In genomic region chr13:101691669-101692068, GRCm38 (mm10) we compare ENCODE assay signal across 8 mouse cellular contexts.
DNase-seq lines count a peak whose midpoint lies in the region; ATAC-seq and TF ChIP-seq lines count a peak whose summit lies in the region.

No protein-coding gene starts in this region.

- no peaks in the 10 kb centered on the region for H3K27me3 ChIP-seq in hindbrain, postnatal 0 days (ENCODE audit: insufficient read depth, low read length)
- H3K27me3 ChIP-seq in neural tube, embryonic 13.5 days: no peaks in the 10 kb centered on the region

- H3K4me3 ChIP-seq in layer of hippocampus, adult 2 months: peak overlapping the region; percentile 66
- peak overlapping the region; percentile 37 for H3K4me3 ChIP-seq in cortical plate, adult 2 months (ENCODE audit: insufficient read depth, low read length)
- peak overlapping the region; percentile 68 for H3K4me3 ChIP-seq in hindbrain, postnatal 0 days (ENCODE audit: low read length)
- H3K4me3 ChIP-seq in neural tube, embryonic 13.5 days: peak overlapping the region; percentile 60

- DNase-seq in layer of hippocampus, adult 2 months (ENCODE audit: low spot score in 2 of 2): no peak
- no peak for DNase-seq in layer of hippocampus, adult 8-10 months (ENCODE audit: low spot score in 2 of 2)
- no peak for DNase-seq in hindbrain, postnatal 0 days (ENCODE audit: low spot score)
- no peak for DNase-seq in adrenal gland, adult 8-10 months
- no peak for DNase-seq in ovary, postnatal 14 days (ENCODE audit: low spot score)
- DNase-seq in spleen, postnatal 14 days (ENCODE audit: low spot score in 2 of 2): no peak

- no peak for ATAC-seq in hindbrain, postnatal 0 days
- no peak for ATAC-seq in neural tube, embryonic 13.5 days (ENCODE audit: low read depth)

- H3K36me3 ChIP-seq in hindbrain, postnatal 0 days (ENCODE audit: insufficient read depth, low read length): peaks cover 12% of the 10 kb centered on the region; the same call in 1 of the 2 replicates
- peaks cover 26% of the 10 kb centered on the region for H3K36me3 ChIP-seq in neural tube, embryonic 13.5 days

- H3K9me3 ChIP-seq in hindbrain, postnatal 0 days (ENCODE audit: low read length): no peaks in the 10 kb centered on the region
- no peaks in the 10 kb centered on the region for H3K9me3 ChIP-seq in neural tube, embryonic 13.5 days

- no peaks in the 10 kb centered on the region; the same call in 1 of the 2 replicates for H3K4me1 ChIP-seq in cortical plate, adult 2 months (ENCODE audit: control insufficient read depth, insufficient read depth, low read length)
- peaks cover 11% of the 10 kb centered on the region; the same call in 1 of the 2 replicates for H3K4me1 ChIP-seq in hindbrain, postnatal 0 days (ENCODE audit: insufficient read depth, low read length)
- peaks cover 59% of the 10 kb centered on the region for H3K4me1 ChIP-seq in neural tube, embryonic 13.5 days (replicated peaks)

- H3K27ac ChIP-seq in layer of hippocampus, adult 2 months: peak overlapping the region; percentile 95
- peak overlapping the region; percentile 57 for H3K27ac ChIP-seq in cortical plate, adult 2 months (ENCODE audit: insufficient read depth, low read length)
- H3K27ac ChIP-seq in hindbrain, postnatal 0 days: peak overlapping the region; percentile 90
- peak overlapping the region; percentile 92 for H3K27ac ChIP-seq in neural tube, embryonic 13.5 days (replicated peaks)

- WGBS in hindbrain, postnatal 0 days: 11% methylated on average over 6 of the region's 6 CpGs
- WGBS in neural tube, embryonic 13.5 days: 13% methylated on average over 6 of the region's 6 CpGs

- peak overlapping the region; percentile 78 for H3K9ac ChIP-seq in hindbrain, postnatal 0 days (replicated peaks; ENCODE audit: low read length)
- H3K9ac ChIP-seq in neural tube, embryonic 13.5 days: peak overlapping the region; percentile 86

- H3K4me2 ChIP-seq in hindbrain, postnatal 0 days (ENCODE audit: low read depth, low read length): peak overlapping the region; percentile 98
- peak overlapping the region; percentile 96 for H3K4me2 ChIP-seq in neural tube, embryonic 13.5 days

- TF ChIP-seq POLR2A in cortical plate, adult 2 months (IDR thresholded peaks at IDR 0.05; ENCODE audit: extremely low read depth, insufficient read depth, low read length): 0 out of 2 replicates have a peak, but pooled peaks have one; percentile 23

- no peak for TF ChIP-seq CTCF in layer of hippocampus, adult 2 months (conservative IDR thresholded peaks at IDR 0.05)
- TF ChIP-seq CTCF in cortical plate, adult 2 months (IDR thresholded peaks at IDR 0.05; ENCODE audit: extremely low read depth, insufficient read depth, low read length): no peak
- TF ChIP-seq CTCF in hindbrain, postnatal 0 days (IDR thresholded peaks at IDR 0.05; ENCODE audit: low read depth): no peak
